Mouse (Mus musculus): ENCODE measurements at regions not wholly inside any gene's neighbourhood (a gene's known extent, or its start where the extent isn't known, plus 50 kb on each side); places are given as distances from the start of the nearest gene placed in this dataset.

- no peak for TF ChIP-seq MAFK (IDR thresholded peaks at IDR 0.05; ENCODE audit: insufficient read depth, low read depth, low read length)
- TF ChIP-seq ZNF384 (IDR thresholded peaks at IDR 0.05; ENCODE audit: low read depth, low read length) = no peak
These were observed 168.0 kb upstream of the Suclg2 start for GRCm38 (mm10) chr6:95886645-95887044.
